In the genomic region with DNA sequence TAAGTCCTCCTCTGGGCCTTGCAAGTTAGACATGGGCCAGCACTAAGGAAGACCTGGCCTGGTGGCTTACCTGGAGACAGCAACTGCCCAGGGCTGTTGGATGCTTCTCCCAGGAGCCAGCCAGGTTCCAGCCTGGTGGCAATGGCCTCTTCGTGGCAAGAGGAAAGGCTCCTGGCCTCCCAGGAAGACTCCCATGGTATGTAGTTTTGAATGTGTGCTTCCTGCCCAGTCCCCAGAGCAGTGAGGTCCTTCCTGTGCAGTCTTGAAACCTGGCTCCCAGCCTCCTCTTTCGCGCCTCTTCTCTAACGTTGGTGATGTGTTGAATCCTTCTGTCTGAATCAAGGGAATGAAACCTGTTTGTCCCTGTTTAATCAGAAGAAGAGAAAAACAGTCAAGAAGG, we compare ENCODE assay signal across 1 mouse cellular context.
TF ChIP-seq lines count a peak whose summit lies in the region.

No protein-coding gene starts in this region.

TF ChIP-seq in CH12.LX, 34 proteins besides CTCF, POLR2A, EP300 and RAD21 (continued from another document):
- TF ChIP-seq TCF12 (IDR thresholded peaks at IDR 0.05; ENCODE audit: low read depth, low read length) = 0 out of 2 replicates have a peak, but pooled peaks have one; percentile 41
- no peak for TF ChIP-seq PAX5 (IDR thresholded peaks at IDR 0.05; ENCODE audit: low read length)
